Mouse (Mus musculus): ENCODE results near the gene Zfp668.

- TF ChIP-seq POLR2A (IDR thresholded peaks at IDR 0.05; ENCODE audit: borderline replicate concordance, extremely low read depth, insufficient read depth, insufficient read length, poor library complexity, severe bottlenecking) (no peak), CTCF (IDR thresholded peaks at IDR 0.05; ENCODE audit: borderline replicate concordance, extremely low read depth, insufficient read depth, insufficient read length) (no peak)
These were observed 7.3 kb downstream of the Zfp668 start for GRCm38 (mm10) chr7:127869149-127869810.

Data from brain, embryonic 14.5 days (tissue).